Mouse (Mus musculus) CH12.LX (cell line): ENCODE results near the gene Itgb4. TPM values are rescaled to one million over a fixed set of nuclear protein-coding genes. Genes with fewer than 3 reads are reported as not detected.

Experiments used
- DNase-seq: peaks from one replicate; pipeline ENCODE4 v3.0.0-alpha.2; 2013; ENCODE audit errors: extremely low read depth
- H3K27ac ChIP-seq: 2 replicates; pipeline ENCODE4 v1.5.1; 2012; ENCODE audit warnings: low read depth, mild to moderate bottlenecking, control low read depth, moderate library complexity; ENCODE audit not compliant: insufficient read depth
- H3K27me3 ChIP-seq: replicated peaks from 2 replicates; pipeline ENCODE3; 2012; ENCODE audit warnings: inconsistent platforms
- H3K36me3 ChIP-seq, 2 experiments: replicated peaks in 1 of 2; 2 replicates each; pipeline versions ENCODE3 to v1.6.1; 2012; ENCODE audit warnings: inconsistent platforms in 1 of 2, low read length in 1 of 2, mild to moderate bottlenecking in 1 of 2, mixed read lengths in 1 of 2, moderate library complexity in 1 of 2; ENCODE audit not compliant: control insufficient read depth in 1 of 2, insufficient read depth in 1 of 2
- H3K4me1 ChIP-seq, 2 experiments: 2 replicates each; pipeline ENCODE4 v1.6.1; 2012; ENCODE audit warnings: inconsistent platforms in 1 of 2, moderate library complexity in 1 of 2; ENCODE audit not compliant: insufficient read depth in 2 of 2, control insufficient read depth in 1 of 2
- H3K4me2 ChIP-seq: 2 replicates; pipeline ENCODE4 v1.6.1; 2012; ENCODE audit warnings: low read depth, mild to moderate bottlenecking, control low read depth; ENCODE audit not compliant: poor library complexity, insufficient read depth, severe bottlenecking
- H3K4me3 ChIP-seq, 3 experiments: fragments of 150-350 bp in 1 of 3; sonication (generic) in 1 of 3; replicated peaks in 1 of 3; 2 replicates each; pipeline versions ENCODE3 to v1.5.1; 2011 to 2012; ENCODE audit warnings: low read depth in 2 of 3, low read length in 2 of 3, mild to moderate bottlenecking in 2 of 3, moderate library complexity in 2 of 3, control low read depth in 1 of 3, improper control_type of control experiment in 1 of 3, inconsistent platforms in 1 of 3, mixed read lengths in 1 of 3; ENCODE audit not compliant: poor library complexity in 1 of 3
- H3K79me2 ChIP-seq: replicated peaks from 2 replicates; pipeline ENCODE4 v1.6.1; 2012; ENCODE audit warnings: mild to moderate bottlenecking, moderate library complexity; ENCODE audit not compliant: control insufficient read depth, poor library complexity, insufficient read depth, severe bottlenecking; ENCODE audit errors: extremely low read depth
- H3K9ac ChIP-seq: 2 replicates; pipeline ENCODE4 v1.6.1; 2012; ENCODE audit warnings: low read depth, mild to moderate bottlenecking, control low read depth, moderate library complexity; ENCODE audit not compliant: insufficient read depth
- H3K9me3 ChIP-seq: replicated peaks from 2 replicates; pipeline ENCODE3; 2012; ENCODE audit warnings: low read length, inconsistent platforms, mixed read lengths
- BHLHE40 ChIP-seq: IDR thresholded peaks from 2 replicates; pipeline ENCODE4 v1.6.1; 2011; ENCODE audit warnings: mild to moderate bottlenecking, low read depth, low read length, improper control_type of control experiment
- JUN ChIP-seq: IDR thresholded peaks from 2 replicates; pipeline ENCODE4 v1.6.1; 2011; ENCODE audit warnings: low read depth, mild to moderate bottlenecking, low read length, improper control_type of control experiment, moderate library complexity; ENCODE audit not compliant: insufficient read depth
- KAT2A ChIP-seq: IDR thresholded peaks from 2 replicates; pipeline ENCODE4 v1.6.1; 2012; ENCODE audit warnings: low read length, improper control_type of control experiment, inconsistent platforms; ENCODE audit not compliant: insufficient replicate concordance
- MAX ChIP-seq: IDR thresholded peaks from 2 replicates; pipeline ENCODE4 v1.6.1; 2011; ENCODE audit warnings: low read length, improper control_type of control experiment
- MXI1 ChIP-seq: IDR thresholded peaks from 2 replicates; pipeline ENCODE4 v1.6.1; 2011; ENCODE audit warnings: mild to moderate bottlenecking, low read depth, low read length, improper control_type of control experiment
- UBTF ChIP-seq: IDR thresholded peaks from 2 replicates; pipeline ENCODE4 v1.6.1; 2012; ENCODE audit warnings: low read depth, mild to moderate bottlenecking, inconsistent platforms, low read length, improper control_type of control experiment, moderate library complexity
- USF1 ChIP-seq: IDR thresholded peaks from 2 replicates; pipeline ENCODE4 v1.6.1; 2014; ENCODE audit warnings: low read depth, mild to moderate bottlenecking, inconsistent platforms, low read length, improper control_type of control experiment
- ZKSCAN1 ChIP-seq: IDR thresholded peaks from 2 replicates; pipeline ENCODE4 v1.6.1; 2012; ENCODE audit warnings: low read depth, inconsistent platforms, low read length, improper control_type of control experiment, borderline replicate concordance
- ZNF384 ChIP-seq: IDR thresholded peaks from 2 replicates; pipeline ENCODE4 v1.6.1; 2012; ENCODE audit warnings: low read depth, low read length, improper control_type of control experiment, inconsistent platforms
- dilution Hi-C: fragments of 300-500 bp; cut with MboI; formaldehyde crosslinking; loops from 2 replicates; pipeline ENCODE4 v1.14.3; 2020; ENCODE audit warnings: low sequenced_read_pairs; ENCODE audit not compliant: extremely low pct_unique_long_range_greater_than_20kb, extremely low pct_ligation_motif_present
- in situ Hi-C: fragments of 300-500 bp; cut with MboI; formaldehyde crosslinking; loops from 3 replicates; pipeline ENCODE4 v1.14.3; 2019; ENCODE audit warnings: low sequenced_read_pairs, low pct_ligation_motif_present, low pct_unique_long_range_greater_than_20kb, mixed read lengths
- polyA plus RNA-seq: library from polyadenylated mRNA; unstranded; fragments of >175 nt; gene quantifications from 2 replicates; pipeline ENCODE4 v1.2.1, GENCODE M21; 2012; ENCODE audit warnings: low read depth; ENCODE audit not compliant: insufficient read length
- total RNA-seq, 2 experiments: library from RNA; depleted of rRNA; stranded (reverse); fragments of 300-350 nt in 1 of 2; fragments of >200 nt in 1 of 2; gene quantifications; 2 replicates each; pipeline ENCODE4 v1.2.3; 2012 to 2014

The Itgb4 gene
- total and polyA plus RNA-seq, 3 experiments, result 0.42 to 6.3 (median 0.59) TPM

- no peak overlapping the region for H3K4me2 ChIP-seq
- no peak overlapping the region for H3K9ac ChIP-seq
- H3K79me2 ChIP-seq, result peaks cover 28% of the 10 kb centered on the region
- peaks cover 62 to 85% of the 10 kb centered on the region in 2 experiments for H3K36me3 ChIP-seq
- no peaks in the 10 kb centered on the region for H3K4me1 ChIP-seq
- no peak for DNase-seq
- no peaks in the 10 kb centered on the region for H3K27me3 ChIP-seq
- dilution Hi-C loops, result no loop called here
- no peak overlapping the region for H3K27ac ChIP-seq
- H3K9me3 ChIP-seq, result peaks cover 7% of the 10 kb centered on the region
- no peak for TF ChIP-seq MAX
- TF ChIP-seq ZNF384, result no peak
- TF ChIP-seq, all 38 proteins: peak for 0
- H3K4me3 ChIP-seq, result no peak overlapping the region
- in situ Hi-C loops, result no loop called here
Observed at GRCm38 (mm10) chr11:116043286-116043685, 68.8 kb downstream of the Itgb4 start.

GRCm38 (mm10) chr11:116045173-116045572, 70.7 kb downstream of the Itgb4 start:
- DNase-seq, result no peak
- dilution Hi-C loops, result no loop called here
- TF ChIP-seq UBTF (no peak), ZNF384 (no peak), JUN (no peak), ZKSCAN1 (peak; percentile 57), BHLHE40 (no peak), USF1 (no peak), MXI1 (no peak)
- TF ChIP-seq, all 38 proteins: peak for 1
- H3K36me3 ChIP-seq, result peaks cover 68 to 88% of the 10 kb centered on the region in 2 experiments
- no peaks in the 10 kb centered on the region for H3K27me3 ChIP-seq
- H3K27ac ChIP-seq, result no peak overlapping the region
- peaks cover 0 to 4% of the 10 kb centered on the region in 2 experiments; a peak in 1 of 4 replicates for H3K4me1 ChIP-seq
- H3K79me2 ChIP-seq, result peaks cover 15% of the 10 kb centered on the region
- in situ Hi-C loops, result no loop called here
- H3K9ac ChIP-seq, result no peak overlapping the region
- no peak overlapping the region for H3K4me3 ChIP-seq
- H3K9me3 ChIP-seq, result peaks cover 13% of the 10 kb centered on the region
- H3K4me2 ChIP-seq, result no peak overlapping the region

GRCm38 (mm10) chr11:116049610-116050009, 75.1 kb downstream of the Itgb4 start:
- Histone ChIP-seq H3K27me3 (no peaks in the 10 kb centered on the region), H3K79me2 (no peaks in the 10 kb centered on the region), H3K4me2 (no peak overlapping the region), H3K36me3 (peaks cover 91 to 95% of the 10 kb centered on the region in 2 experiments), H3K27ac (no peak overlapping the region), H3K9me3 (peaks cover 6% of the 10 kb centered on the region), H3K4me1 (peaks cover 3 to 12% of the 10 kb centered on the region in 2 experiments; a peak in 2 of 4 replicates)
- in situ Hi-C loops, result no loop called here
- dilution Hi-C loops, result no loop called here
- TF ChIP-seq KAT2A (no peak), USF1 (no peak)
- TF ChIP-seq, all 38 proteins: peak for 0
- DNase-seq, result no peak
- Histone ChIP-seq H3K4me3 (no peak overlapping the region), H3K9ac (no peak overlapping the region)
